Mouse (Mus musculus): Measurements from ENCODE around the gene Rnf148.

Rnf148 gene

DNA sequence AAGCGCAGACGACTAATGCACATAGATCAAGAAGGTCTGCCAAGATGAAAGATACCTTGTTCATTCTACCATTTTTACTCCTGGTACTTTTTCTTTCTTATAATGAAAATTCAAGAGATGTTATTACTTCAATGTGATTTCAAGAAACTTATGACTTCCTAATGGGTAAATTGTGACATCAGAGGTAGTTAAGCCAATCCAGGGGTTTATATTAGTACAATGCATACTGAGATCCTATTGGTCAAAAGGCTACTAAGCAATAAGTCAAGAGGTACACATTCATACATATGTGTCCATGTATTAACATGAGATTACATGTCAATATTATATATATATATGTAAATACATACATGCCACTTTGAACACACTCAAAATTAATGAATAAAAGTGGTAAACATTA lies at the start of gene Rnf148:
Gene Rnf148, minus strand, starts transcription at position 101 of the 400 bp plus-strand sequence.
- DNase-seq (ENCODE audit: low spot score), result no peak

DNA sequence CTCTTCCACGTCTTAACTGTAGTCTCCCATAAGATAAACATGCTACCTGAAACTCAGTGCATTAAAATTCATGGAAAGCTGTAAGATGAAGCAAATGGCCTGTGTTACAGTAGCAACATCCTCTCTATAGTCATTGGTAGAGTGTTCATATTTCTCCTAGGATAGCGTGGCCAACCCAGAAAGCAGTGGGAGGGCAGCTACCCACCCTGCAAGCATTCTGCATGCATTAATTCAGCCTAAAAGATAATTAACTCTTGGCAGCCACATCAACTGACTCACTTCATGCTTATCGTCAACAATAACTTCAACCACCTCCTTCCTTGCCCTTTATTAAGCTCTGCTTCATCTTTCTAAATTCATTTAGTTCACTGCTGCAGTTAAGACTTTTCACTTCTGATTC lies 45.9 kb upstream of the Rnf148 start:
- DNase-seq (ENCODE audit: low spot score), result no peak

DNA sequence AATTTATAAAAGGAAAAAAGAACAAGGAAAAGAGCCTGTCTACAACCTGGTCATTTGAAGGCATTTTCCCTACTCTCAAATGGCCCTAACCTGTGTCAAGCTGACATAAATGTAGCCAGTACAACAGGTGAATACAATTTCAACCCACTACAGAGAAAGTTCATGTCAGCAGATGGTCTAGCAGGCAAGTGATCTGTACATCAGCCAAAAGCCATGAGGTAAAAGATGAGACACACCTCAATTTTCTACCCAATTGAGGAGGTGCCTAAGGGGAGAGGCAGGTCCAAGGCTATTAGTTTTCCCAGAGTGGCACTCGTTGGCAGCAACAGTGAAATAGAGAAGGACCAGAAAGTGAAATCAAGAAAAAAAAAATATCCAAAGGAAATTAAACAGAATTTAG lies 23.2 kb upstream of the Rnf148 start:
- DNase-seq (ENCODE audit: low spot score), result no peak

DNA sequence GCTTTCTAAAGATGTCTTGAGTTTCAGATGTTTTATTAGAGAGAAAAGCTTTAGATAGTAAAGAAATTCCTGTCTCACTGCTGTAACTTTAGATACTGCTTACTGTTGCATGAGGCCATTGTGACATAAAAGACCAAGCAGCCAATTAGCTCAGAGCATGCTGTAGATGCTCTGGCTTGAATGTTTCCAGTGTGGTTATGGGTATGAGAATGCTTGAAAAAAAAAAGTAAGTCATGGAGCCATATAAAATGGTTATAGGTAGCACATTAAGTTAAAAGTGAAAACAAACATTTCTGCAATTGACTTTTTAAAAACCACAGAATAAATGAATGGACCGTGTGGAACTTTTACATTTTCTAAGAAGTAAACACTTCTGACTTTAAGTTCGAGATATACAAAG lies 4.7 kb downstream of the Rnf148 start, which contains the start of gene Rnf133:
Gene Rnf133, minus strand, starts transcription at position 101 of the 400 bp plus-strand sequence.
- DNase-seq (ENCODE audit: low spot score), result no peak

DNA sequence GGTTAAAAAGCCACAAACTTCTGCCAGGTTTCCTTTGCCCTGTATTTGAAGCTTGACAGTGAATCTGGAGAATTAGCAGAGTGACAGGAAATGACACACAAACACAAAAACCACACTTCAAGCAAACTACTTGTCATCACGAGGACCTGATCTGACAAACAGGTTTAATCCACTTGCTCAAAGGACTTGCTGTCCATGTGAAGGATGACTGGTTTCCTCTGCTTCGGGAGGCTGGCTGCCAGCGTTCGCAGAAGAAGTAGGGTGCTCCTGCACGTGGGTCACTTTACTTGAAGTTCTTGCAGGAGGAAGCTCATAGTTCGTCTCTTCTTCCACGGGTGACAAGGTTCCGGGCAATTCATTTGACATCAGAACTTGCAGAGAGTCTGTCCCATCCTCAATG lies 6.2 kb downstream of the Rnf148 start:
- no peak for DNase-seq (ENCODE audit: low spot score)

DNA sequence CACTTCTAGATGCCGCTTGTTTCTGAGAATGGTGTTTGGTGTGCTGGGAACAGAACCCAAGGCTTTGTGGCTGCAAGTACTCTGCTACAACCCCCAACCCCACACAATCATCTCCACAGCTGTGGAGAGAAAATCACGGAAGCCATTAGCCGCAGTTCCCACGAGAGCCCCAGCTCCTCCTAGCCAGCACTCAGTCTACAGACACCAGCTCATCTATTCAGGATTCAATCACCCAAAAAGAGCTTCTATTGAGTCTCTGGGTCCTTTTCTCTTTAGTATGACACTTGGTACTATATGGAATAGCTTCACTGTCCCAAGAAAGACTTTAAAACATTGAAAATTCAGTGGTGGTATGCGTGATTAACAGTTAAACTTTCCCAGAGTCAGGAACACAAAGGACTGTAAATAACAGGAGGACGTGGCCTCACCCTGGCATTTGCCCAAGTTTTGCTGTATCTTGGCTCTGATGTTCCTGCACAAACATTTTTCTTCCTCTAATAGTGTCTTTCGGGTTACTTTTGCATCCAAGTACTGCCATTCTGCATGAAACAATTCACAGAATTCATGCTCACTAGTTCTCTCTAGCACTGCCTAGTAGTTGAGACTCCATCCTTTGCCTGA lies 7.2 kb downstream of the Rnf148 start:
- DNase-seq (ENCODE audit: low spot score), result no peak

DNA sequence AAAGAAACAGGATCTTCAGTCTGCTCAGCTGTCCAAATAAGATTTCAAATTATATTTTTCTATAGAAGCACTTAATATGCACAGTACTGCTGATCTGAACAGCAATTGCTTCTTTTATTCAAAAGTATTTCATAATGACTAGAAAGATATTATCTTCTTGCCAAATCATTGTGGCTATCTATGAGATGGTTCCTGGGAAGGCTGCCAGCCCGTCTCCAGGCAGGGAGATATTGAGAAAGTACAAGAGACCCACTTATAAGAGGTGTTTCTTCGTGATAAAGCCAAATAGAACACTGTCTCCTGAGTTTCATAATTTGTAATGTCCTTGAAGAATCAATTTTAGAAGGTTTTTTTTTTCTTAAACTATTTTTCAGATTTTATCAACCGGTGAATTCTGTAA lies 17.9 kb downstream of the Rnf148 start:
- DNase-seq (ENCODE audit: low spot score), result no peak

DNA sequence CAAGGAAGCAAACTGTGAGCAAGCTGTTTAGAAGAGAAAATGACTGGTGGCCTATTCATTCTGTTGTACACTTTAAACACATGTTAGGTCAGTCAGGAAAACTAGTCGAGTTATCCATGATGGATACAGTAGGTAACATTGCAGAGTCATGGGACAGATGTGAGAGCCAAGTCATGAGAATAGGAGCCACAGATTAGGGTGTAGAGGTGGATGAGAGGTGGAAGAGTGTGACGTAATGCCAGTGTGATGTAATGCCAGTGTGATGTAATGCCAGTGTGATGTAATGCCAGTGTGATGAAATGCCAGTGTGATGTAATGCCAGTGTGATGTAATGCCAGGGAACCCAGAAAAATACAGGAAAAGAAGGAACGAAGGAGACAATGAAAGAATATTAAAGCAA lies 19.7 kb downstream of the Rnf148 start:
- no peak for DNase-seq (ENCODE audit: low spot score)

DNA sequence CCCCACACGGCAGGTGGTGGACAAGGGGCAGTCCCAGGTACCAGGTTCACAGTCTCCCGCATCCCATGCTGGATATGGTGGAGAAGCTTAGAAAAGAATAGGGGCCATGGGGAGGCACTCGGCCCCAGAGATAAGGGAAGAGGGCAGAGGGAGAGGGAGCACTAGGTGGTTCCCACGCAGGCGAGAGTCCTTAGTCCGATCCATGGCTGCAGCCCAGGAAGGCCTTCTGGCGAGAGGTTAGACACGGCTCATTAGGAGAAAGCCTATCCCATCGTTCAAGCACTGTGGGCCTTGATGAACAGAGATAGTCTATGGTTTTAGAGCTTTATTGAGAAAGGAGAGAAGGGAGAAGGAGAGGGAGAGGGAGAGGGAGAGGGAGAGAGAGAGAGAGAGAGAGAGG lies 20.9 kb downstream of the Rnf148 start:
- DNase-seq (ENCODE audit: low spot score), result no peak

DNA sequence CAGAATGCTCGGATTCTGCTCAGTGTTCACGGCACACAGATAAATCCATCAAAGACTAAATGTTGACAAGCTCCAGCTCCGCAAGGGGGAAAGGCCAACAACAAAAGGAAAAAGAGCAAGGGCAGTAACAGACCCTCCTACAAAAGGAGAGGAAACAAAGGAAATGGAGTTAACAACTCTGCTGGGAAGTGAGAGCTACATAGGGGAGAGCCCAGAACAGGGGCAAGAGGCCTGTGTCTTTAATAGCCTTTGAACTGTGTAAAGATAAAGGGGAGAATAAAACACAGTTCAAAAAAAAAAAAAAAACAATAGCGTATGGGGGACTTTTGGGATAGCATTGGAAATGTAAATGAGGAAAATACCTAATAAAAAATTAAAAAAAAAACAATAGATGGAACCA lies 24.5 kb downstream of the Rnf148 start:
- no peak for DNase-seq (ENCODE audit: low spot score)
